Mouse (Mus musculus) neural tube, embryonic 10.5 days (tissue): ENCODE measurements around the gene Gprin1.
A peak's percentile ranks its signal among the peaks of the same experiment; 100 is the strongest.

Experiments
- DNase-seq: peaks from one replicate; pipeline ENCODE4 v3.0.0-alpha.2; 2017; ENCODE audit warnings: low spot score; ENCODE audit errors: extremely low spot score

The Gprin1 gene

DNA sequence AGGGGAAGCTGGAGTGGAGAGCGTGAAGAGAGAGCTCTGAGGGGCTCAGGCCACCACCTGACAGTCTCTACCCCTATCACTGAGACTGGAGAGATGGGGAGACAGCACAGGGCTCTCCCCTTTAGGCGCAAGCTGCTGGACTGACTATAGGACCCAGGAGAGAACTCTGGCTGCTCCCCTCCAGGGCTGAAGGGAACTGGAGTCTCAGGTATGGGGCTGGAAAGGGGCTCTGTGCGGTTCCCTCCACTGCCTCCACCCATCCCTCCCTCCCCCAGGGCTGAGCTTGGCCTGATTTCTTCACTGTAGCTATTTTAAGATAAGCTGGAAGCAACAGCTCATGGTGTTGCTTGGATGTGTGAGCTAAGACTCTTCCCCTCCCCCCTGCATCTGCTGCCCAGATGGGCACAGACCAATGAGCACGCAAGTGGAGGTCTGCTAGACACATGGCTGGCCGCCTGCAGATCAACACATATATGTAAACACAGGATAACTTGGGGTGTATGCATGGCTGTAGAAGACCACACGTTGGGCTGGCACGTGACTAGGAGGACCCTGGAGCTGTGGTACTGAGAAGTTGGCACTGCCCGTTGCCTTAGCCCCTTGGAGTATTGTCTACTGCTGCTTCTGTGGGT, 10.6 kb upstream of the Gprin1 start:
- peak; percentile 52 for DNase-seq

- DNase-seq: no peak
These were observed 9.8 kb upstream of the Gprin1 start for GRCm38 (mm10) chr13:54759496-54759895.

- DNase-seq: no peak
These were observed 9.2 kb upstream of the Gprin1 start for GRCm38 (mm10) chr13:54758756-54759470.

- DNase-seq: peak; percentile 90
These were observed 8.5 kb upstream of the Gprin1 start for GRCm38 (mm10) chr13:54758045-54758755.

DNA sequence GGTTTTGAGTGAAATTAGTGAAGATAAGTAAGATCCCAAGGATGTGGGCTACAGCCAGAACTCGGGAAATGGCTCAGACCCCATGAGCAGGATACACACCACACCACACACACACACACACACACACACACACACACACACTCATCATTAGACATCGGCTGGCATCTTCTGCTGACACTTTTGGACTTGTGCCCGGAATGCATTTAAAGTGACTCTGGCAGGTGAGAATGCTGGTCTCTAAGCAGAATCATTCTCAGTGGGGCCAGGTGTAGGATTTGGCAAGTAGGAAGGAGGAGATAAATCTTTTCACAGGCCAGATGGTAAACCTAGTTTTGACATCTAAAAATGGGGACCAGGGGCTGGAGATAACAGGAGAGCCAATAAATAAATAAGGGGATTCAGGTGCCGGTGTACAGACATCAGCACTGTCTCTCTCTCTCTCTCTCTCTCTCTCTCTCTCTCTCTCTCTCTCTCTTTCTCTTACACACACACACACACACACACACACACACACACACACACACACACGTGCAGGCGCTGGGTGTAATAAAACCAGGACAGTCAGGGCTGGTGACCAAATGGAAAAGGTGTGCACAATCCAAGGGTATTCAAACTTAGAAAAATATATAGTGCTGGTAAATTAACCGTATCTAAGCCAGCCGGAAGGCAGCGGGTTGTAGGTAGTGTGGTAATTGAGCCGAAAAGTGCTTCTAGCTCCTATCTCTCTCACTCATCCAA, 7.6 kb upstream of the Gprin1 start:
- DNase-seq: no peak

GRCm38 (mm10) chr13:54756156-54756712, 6.6 kb upstream of the Gprin1 start:
- DNase-seq: no peak

DNA sequence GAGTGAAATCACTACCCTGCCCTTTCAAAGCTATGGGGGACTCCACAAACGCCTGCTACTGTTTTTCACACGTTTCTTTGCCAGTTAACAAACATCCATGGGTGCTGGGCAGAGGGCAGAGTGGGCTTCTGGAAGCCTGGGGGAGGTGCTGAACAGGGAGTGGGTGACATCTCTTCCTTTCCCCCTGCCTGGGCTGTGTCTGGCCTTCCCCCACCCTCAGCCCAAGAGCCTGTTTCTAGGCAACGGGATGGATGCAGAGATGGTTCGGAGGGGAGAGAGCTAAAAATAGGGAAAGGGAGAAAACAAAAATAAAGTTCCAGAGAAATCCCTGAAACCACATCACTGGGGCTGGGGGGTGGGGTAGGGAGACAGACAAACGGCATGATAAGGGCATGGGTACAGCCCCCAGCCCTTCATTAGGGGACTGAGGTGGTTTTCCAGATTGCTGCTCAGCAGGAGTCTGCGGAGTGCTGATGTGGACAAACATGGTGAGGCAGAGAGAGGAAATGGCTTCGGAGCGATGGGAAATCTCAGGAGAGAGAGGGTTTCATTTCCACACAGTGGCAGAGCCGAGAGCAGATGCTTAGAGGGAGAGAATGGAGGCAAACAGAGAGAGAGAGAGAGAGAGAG, 5.6 kb upstream of the Gprin1 start:
- DNase-seq: no peak

DNA sequence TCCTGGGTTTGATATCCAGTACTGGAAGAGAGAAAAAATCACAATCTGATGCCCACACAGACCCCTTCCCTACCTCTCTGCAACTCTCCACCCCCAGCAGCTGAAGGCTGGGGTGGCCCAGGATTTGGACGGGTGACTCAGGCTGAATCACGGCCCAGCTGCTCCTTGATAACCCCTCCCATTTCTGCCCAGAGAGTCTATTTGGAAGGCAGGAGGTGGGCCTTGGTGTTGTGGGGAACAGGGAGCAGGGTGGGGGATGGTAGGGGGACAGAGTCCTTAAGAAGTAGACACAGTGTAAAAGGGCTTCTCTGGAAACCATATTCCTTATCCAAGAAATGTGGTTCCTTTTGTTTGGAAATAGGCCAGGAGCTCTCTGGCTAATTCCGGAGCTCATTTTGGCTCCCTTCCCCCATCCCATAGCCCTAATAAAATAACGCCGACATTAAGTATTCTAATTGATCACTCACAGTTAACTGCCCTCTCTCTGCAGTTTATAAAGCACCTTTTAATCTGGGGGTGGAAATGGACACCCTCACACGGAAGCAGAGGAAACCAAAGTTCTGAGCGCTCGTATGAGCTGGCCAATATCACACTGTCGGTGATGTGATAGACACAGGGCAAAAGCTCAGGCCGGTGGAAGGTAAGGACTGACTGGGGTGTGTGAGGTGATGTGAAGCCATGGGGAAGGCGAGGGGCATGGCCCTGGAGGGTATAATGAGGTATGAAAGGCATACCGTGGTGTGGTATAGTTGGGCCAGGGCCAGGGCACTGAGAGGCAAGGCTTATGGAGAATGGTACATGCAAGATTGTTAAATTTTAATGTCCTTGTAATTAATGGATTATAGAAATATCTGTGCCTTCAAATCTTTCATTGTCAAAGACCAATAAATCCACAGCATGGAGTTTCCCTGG, 4.8 kb upstream of the Gprin1 start:
- no peak for DNase-seq

- DNase-seq: no peak
These were observed 4.1 kb upstream of the Gprin1 start for GRCm38 (mm10) chr13:54753733-54754132.

GRCm38 (mm10) chr13:54752656-54753055, 3.0 kb upstream of the Gprin1 start:
- DNase-seq: no peak

GRCm38 (mm10) chr13:54750699-54751098, 1.0 kb upstream of the Gprin1 start:
- DNase-seq: peak; percentile 64

GRCm38 (mm10) chr13:54749061-54749863, 412 bp downstream of the Gprin1 start:
- DNase-seq: peak; percentile 68

GRCm38 (mm10) chr13:54748721-54749060, 983 bp downstream of the Gprin1 start:
- no peak for DNase-seq

DNA sequence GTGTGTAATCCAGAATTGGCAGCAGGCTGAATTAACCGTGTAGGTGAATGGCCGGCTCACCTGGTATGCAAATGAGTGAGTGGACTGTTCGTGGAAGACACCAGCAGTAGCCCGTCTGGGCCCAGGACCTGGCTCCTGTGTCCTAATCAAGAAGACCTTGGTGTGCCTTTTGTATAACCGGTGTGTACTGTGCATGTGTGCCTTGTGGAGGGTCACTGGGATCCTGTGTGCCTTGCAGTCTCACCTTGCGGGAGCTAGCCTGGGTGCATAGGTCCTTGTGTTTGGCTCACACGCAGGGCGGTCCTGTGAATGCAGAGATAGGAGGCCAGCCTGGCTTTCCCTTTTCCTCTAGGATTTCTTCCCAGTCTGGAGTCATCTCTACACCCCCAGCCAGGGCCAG, 1.5 kb downstream of the Gprin1 start:
- no peak for DNase-seq

GRCm38 (mm10) chr13:54746896-54747295, 2.8 kb downstream of the Gprin1 start:
- no peak for DNase-seq

DNA sequence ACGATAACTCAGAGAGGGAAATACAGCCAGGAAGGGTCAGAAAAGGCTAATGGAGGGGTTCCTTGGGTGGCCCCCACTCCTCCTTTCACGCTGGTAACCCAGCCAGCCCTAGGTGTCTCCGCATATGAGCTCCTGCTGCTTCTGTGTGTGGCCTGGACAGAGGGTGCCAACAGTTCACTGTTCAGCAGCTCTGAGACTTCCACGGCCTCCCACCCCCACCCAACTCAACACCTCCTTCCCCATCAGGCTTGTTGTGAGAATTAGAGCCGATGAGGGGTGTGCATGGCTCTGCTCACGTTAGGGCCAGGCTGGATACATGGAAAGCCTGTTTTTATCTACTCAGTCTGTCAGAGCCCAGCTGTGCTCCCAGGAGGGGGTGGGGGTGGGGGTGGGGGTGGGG, 3.6 kb downstream of the Gprin1 start:
- DNase-seq: no peak

DNA sequence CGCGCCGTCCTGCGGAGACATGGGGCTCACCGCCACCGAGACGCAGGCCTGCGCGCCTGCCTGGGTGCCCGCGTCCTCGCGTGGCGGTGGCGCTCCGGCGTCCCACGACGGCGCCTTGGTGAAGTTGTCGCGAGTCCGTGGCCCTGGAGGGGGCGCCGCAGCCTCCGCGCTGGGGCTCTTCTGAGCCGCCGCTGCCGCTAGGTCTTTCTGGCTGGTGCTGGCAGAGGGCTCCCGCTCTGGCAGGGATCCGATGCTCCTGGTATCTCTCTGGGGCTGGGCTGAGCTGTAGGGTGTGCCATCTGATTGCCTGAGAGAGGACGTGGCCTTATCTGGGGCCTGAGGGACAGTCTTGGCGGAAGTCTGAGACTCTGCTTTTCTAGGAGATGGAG, 11.5 kb downstream of the Gprin1 start:
- peak; percentile 36 for DNase-seq

DNA sequence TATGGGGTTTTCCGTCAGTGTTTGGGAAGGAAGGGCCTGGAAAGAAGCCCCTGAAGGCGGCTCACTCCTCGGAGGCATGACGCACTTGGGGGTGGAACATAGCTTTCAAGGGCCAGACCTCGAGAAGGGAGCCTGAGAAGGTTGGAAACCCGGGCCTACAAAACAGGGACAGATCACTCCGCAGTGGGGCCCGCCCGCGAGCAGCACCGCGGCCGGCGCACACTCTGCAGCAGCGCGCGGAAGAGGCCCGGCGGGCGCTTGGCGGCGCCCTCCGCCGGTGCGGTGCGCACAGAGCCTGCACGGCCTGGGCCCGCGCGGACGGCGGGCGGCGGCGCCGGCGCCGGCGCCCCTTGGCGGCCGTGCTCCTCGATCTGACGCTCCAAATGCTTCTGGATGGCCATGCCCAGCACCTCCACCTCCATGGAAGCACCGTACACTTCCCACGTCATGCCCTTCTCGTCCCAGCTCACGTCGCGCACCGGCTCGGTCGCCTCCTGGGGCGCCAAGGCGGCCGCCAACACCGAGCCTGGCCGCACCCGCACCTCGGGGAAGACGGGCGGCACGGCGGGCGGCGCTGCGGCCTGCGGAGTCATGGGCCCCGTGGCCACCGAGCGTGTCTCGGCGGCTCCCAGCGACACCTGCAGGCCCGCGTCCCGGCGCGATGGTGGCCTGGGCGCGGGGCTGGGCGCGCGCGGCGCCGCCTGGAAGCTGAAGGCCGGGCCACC, 12.0 kb downstream of the Gprin1 start:
- peak; percentile 51 for DNase-seq

DNA sequence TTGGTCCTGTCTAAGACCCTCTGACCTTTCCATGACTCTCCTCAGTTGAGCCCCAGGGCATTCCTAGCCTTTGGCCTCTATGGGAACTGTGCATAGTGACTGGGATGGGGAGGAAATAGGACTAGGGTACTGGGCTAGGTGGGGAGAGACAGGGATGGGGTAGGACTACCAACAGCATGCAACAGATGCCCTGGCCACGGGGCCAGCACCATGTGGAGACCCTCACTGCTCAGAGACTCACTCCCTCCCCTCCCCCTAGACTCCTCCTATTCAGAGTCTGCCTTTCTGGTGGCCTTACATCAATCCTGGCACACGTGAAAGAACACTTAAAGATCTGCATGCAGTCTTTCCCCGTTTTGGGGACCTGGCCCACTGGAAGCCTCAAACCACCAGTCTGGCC, 12.7 kb downstream of the Gprin1 start:
- no peak for DNase-seq
